In genomic region chr15:4400096-4400495, GRCm38 (mm10) we compare ENCODE assay signal across 16 mouse cellular contexts. TPM values are rescaled to one million over a fixed set of nuclear protein-coding genes. Genes with fewer than 3 reads are reported as not detected.
DNase-seq lines count a peak whose midpoint lies in the region; ATAC-seq lines count a peak whose summit lies in the region.
"Had no signal": no experiment of that assay in that cellular context is flagged by ENCODE, and none has a peak within 500 bp of the region (broad histone marks: within the 10 kb centered on the region; RNA-seq: fewer than 3 reads in every experiment).

No protein-coding gene starts in this region.

- peak; percentile 50 for DNase-seq in cerebellum, adult 9-10 months
- DNase-seq in cerebellum, adult 9-11 months = no peak
- DNase-seq in hindbrain, embryonic 11.5 days (ENCODE audit: low spot score) = no peak
- DNase-seq in ZHBTc4 (ENCODE audit: low read depth, low spot score) = peak; percentile 4
- no peak for DNase-seq in spleen, postnatal 14 days (ENCODE audit: low spot score in 2 of 2)
- DNase-seq: adrenal gland, postnatal 10 days; gastrocnemius, postnatal 36 days; heart, adult 11 months; heart, postnatal 36 days; kidney, adult 18-20 months had no signal

- H3K9ac ChIP-seq in hindbrain, embryonic 11.5 days (ENCODE audit: low read depth, low read length) = no peak overlapping the region
- H3K9ac ChIP-seq in hindbrain, embryonic 13.5 days = no peak overlapping the region
- H3K9ac ChIP-seq in intestine, embryonic 15.5 days = no peak overlapping the region
- H3K9ac ChIP-seq: heart, embryonic 13.5 days; hindbrain, embryonic 12.5 days had no signal

- no peak overlapping the region for H3K4me3 ChIP-seq in hindbrain, embryonic 11.5 days (ENCODE audit: low read depth, low read length)
- no peak overlapping the region for H3K4me3 ChIP-seq in hindbrain, embryonic 13.5 days
- H3K4me3 ChIP-seq in intestine, embryonic 15.5 days (replicated peaks) = no peak overlapping the region
- H3K4me3 ChIP-seq: heart, embryonic 13.5 days; hindbrain, embryonic 12.5 days had no signal

- H3K27ac ChIP-seq in hindbrain, embryonic 11.5 days (ENCODE audit: low read depth, low read length) = no peak overlapping the region
- H3K27ac ChIP-seq in hindbrain, embryonic 13.5 days = no peak overlapping the region
- H3K27ac ChIP-seq in intestine, embryonic 15.5 days = no peak overlapping the region
- H3K27ac ChIP-seq: heart, embryonic 13.5 days; hindbrain, embryonic 12.5 days; hindbrain, postnatal 0 days had no signal

- WGBS in hindbrain, embryonic 11.5 days = 42% methylated on average over 4 of the region's 4 CpGs
- 15% methylated on average over 4 of the region's 4 CpGs for WGBS in hindbrain, embryonic 13.5 days
- 73% methylated on average over 4 of the region's 4 CpGs for WGBS in intestine, embryonic 15.5 days

- H3K27me3 ChIP-seq in hindbrain, embryonic 11.5 days (ENCODE audit: control insufficient read depth, insufficient read depth, low read length) = no peaks in the 10 kb centered on the region
- H3K27me3 ChIP-seq in hindbrain, embryonic 13.5 days = no peaks in the 10 kb centered on the region
- no peaks in the 10 kb centered on the region for H3K27me3 ChIP-seq in intestine, embryonic 15.5 days (replicated peaks)
- H3K27me3 ChIP-seq: heart, embryonic 13.5 days; hindbrain, embryonic 12.5 days had no signal

- ATAC-seq in hindbrain, embryonic 11.5 days (ENCODE audit: low FRiP score) = peak; percentile 25; the same call in 1 of the 2 replicates
- no peak for ATAC-seq in hindbrain, embryonic 13.5 days (ENCODE audit: low FRiP score)
- no peak for ATAC-seq in intestine, embryonic 15.5 days
- ATAC-seq: hindbrain, postnatal 0 days had no signal

- no peaks in the 10 kb centered on the region for H3K36me3 ChIP-seq in hindbrain, embryonic 11.5 days (ENCODE audit: control insufficient read depth, insufficient read depth, low read length)
- peaks cover 7% of the 10 kb centered on the region; the same call in 1 of the 2 replicates for H3K36me3 ChIP-seq in hindbrain, embryonic 13.5 days
- H3K36me3 ChIP-seq in intestine, embryonic 15.5 days = no peaks in the 10 kb centered on the region
- H3K36me3 ChIP-seq: heart, embryonic 13.5 days; hindbrain, embryonic 12.5 days had no signal

- H3K9me3 ChIP-seq in hindbrain, embryonic 11.5 days (ENCODE audit: control insufficient read depth, low read length) = no peaks in the 10 kb centered on the region
- no peaks in the 10 kb centered on the region for H3K9me3 ChIP-seq in hindbrain, embryonic 13.5 days
- no peaks in the 10 kb centered on the region for H3K9me3 ChIP-seq in intestine, embryonic 15.5 days
- H3K9me3 ChIP-seq: heart, embryonic 13.5 days; hindbrain, embryonic 12.5 days had no signal

- no peak overlapping the region for H3K4me2 ChIP-seq in hindbrain, embryonic 11.5 days (replicated peaks; ENCODE audit: low read depth, low read length)
- H3K4me2 ChIP-seq in hindbrain, embryonic 13.5 days = no peak overlapping the region
- H3K4me2 ChIP-seq in intestine, embryonic 15.5 days (replicated peaks) = no peak overlapping the region
- H3K4me2 ChIP-seq: heart, embryonic 13.5 days; hindbrain, embryonic 12.5 days had no signal

- no peaks in the 10 kb centered on the region for H3K4me1 ChIP-seq in hindbrain, embryonic 11.5 days (replicated peaks; ENCODE audit: control insufficient read depth, insufficient read depth, low read length)
- H3K4me1 ChIP-seq in hindbrain, embryonic 13.5 days (replicated peaks) = no peaks in the 10 kb centered on the region
- no peaks in the 10 kb centered on the region for H3K4me1 ChIP-seq in intestine, embryonic 15.5 days (replicated peaks)
- H3K4me1 ChIP-seq: heart, embryonic 13.5 days; hindbrain, embryonic 12.5 days had no signal

RNA-seq across cellular contexts. Expression of gene Plcxd3, which starts 24.8 kb away (rescaled TPM):
- 13.2 and 15.9 TPM in 2 replicates for polyA plus RNA-seq in hindbrain, embryonic 11.5 days (2014; fragmentation: Nextera tagmentation; extraction: Ambion mirVana)
- 55.1 and 64.3 TPM in 2 replicates for polyA plus RNA-seq in hindbrain, embryonic 13.5 days (2015; fragmentation: Nextera tagmentation; extraction: Ambion mirVana)
- polyA plus RNA-seq in intestine, embryonic 15.5 days (2015; fragmentation: Nextera tagmentation; extraction: Ambion mirVana) = 2.5 and 2.8 TPM in 2 replicates
- polyA plus RNA-seq: C2C12 had no signal

Comparison
In these comparisons a context has a peak if more than half of its experiments do, and no peak if none do; other contexts are left out.
1. DNase-seq: peak in cerebellum, adult 9-10 months (single experiment) and ZHBTc4 (single experiment); none in cerebellum, adult 9-11 months (single experiment), hindbrain, embryonic 11.5 days (single experiment) and spleen, postnatal 14 days (0 of 2).